Mouse (Mus musculus): ENCODE data around the gene Hspa1a.

DNA sequence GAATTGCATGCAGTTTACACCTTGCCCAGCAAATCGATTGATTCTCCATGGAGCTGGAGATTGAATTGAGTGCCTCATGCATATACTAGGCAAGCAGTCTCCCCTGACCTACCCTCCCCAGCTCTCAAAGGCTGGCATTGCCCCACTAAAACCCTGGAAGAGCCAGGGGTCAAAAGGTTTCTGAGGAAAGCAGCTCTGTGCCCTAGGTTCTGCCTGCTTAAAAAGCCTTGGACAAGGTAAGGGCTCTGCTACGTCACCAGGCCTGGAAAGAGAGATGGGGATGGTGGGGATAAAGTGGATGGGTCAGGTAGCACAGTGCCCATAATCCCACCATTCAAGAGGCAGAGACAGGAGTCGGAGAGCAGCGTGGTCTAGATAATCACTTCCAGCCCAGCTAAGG is 17.1 kb downstream of the Hspa1a start:
- TF ChIP-seq CTCF (IDR thresholded peaks at IDR 0.05; ENCODE audit: control insufficient read depth, insufficient read depth, low read length), result no peak
- no peak for TF ChIP-seq POLR2A (IDR thresholded peaks at IDR 0.05; ENCODE audit: borderline replicate concordance, control insufficient read depth, low read depth, low read length)

Measured in bone marrow, adult 2 months (tissue).